Mouse (Mus musculus): ENCODE results near the gene Sult5a1.
A peak's percentile ranks its signal among the peaks of the same experiment; 100 is the strongest.
"Not testable (repeated sequence)": the region's sequence is repeated elsewhere in the genome, so short reads cannot be mapped to it uniquely, and the experiment has no call there.

The Sult5a1 gene

DNA sequence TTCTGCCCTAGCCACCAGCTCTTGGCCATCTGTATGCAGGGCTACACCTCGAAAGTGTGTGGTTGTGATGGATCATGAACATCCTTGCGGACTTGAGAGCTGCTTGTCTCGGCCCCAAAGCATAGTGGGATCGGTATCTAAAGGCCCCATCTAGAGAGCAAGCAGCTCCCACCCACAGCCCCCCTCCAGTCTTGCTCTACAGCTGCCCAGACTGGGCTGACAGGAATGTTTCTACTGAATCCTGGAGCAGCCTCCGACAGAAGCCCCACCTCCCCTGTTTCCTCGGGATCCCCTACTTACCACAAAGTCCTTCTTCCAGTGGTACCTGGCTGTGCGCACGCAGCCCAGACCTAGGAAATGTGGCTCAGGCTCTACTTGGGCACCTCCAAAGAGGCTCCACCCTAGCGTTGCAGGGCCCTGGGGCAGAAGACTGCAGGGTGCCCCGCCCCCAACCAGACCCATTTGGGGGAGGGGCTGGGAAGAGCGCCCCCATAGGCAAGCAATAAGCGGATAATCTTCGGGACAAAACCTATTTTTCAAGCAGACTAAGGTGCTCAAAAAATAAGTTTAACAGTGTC, at the start of gene Sult5a1:
Sult5a1 (minus strand) TSS at position 428 of the 578 bp plus-strand sequence.
- DNase-seq = peak; percentile 42

DNA sequence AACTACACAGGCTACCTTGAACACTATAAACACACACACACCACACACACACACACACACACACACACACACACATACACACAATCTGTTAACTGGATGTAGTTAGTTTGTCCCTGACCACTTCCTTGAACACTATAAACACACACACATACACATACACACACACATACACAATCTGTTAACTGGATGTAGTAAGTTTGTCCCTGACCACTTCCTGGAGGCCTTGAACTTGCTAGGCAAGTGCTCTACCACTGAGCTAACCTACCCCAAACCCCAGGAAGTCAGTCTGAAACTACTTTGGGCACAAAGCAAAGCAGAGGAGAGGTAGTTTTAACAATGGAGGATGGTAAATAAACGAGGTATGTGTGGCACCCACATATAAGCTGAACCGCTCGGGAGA, 45.5 kb upstream of the Sult5a1 start:
- DNase-seq = no peak

DNA sequence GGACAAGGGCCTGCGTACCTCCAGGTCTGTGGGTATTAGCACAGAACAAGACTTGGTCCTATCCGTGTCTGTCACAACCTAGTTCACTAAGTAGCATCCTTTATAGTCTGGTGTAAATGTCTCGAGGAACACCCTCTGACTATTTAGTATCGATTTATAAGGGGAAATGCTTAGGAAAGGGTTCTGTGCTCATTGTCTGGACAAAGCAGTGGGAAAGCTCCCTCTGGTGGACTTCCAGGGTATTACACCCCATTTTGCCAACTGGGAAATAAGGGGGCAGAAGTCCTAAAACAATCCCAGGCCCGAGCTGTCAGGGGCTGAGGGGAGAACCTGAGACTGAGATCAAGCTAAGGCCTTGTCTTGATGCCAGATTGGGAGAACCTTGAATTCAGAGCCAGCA, 44.2 kb upstream of the Sult5a1 start:
- peak; percentile 83 for DNase-seq

DNA sequence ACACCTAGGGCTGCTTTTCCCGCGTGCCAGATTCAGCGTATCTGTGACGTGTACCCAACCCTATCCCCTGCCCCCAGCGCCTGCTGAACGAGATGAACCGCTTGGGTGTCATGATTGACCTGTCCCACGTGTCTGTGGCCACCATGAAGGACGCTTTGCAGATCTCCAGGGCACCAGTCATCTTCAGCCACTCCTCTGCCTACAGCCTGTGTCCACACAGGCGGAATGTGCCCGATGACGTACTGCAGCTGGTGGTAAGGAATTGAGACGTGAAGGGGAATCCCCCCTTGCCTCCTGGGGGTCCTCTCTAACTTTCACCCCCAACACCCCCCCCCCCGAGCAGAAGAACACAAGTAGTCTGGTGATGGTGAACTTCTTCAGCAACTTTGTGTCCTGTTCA, 41.7 kb upstream of the Sult5a1 start:
- DNase-seq = no peak

DNA sequence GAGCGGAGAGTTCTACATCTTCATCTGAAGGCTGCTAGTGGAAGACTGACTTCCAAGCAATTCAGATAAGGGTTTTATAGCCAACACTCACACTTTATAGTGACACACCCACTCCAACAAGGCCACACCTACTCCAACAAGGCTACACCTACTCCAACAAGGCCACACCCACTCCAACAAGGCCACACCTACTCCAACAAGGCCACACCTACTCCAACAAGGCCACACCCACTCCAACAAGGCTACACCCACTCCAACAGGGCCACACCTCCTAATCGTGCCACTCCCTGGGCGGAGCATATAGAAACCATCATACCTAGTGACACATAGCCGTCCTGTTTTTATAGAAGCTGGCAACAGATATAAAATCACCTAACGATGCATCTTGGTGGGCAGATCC, 38.9 kb upstream of the Sult5a1 start:
- not testable (repeated sequence) for DNase-seq

DNA sequence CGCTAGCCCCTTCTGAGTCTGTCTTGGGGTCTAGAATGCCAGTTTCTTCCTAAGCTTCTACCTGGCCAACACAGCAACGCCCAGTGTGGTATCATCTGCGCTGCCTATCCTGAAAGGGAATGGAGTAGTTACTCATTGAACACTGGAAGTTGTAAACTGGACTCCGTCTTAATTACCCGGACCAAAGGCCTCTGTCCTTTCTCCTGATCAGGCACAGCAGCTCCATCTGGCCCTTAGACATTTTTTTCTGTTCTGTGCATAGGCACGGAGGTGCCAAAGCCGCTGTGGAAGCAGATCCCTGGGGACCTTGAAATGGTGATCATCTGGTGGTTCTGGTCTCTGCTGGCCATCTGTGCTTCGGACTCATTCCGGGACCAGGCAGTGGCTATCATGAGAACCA, 35.7 kb upstream of the Sult5a1 start:
- DNase-seq = no peak

DNA sequence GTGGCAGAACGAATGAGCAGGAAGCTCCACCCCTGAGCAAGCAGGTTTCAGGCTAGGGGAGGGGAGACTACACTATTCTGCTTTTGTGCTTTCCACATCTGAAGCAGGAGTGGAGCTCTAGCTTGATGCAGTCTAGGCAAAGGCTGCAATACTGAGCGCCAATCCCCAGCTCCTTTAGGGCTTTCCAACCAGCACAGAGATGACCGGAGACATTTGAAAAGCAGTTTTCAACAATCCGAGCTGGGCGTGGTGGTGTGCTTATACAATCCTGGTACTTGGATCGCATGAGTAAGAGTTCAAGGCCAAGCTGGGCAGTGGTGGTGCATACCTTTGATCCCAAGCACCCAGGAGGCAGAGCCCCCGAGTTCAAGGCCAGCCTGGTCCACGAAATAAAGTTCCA, 33.8 kb upstream of the Sult5a1 start:
- no peak for DNase-seq

DNA sequence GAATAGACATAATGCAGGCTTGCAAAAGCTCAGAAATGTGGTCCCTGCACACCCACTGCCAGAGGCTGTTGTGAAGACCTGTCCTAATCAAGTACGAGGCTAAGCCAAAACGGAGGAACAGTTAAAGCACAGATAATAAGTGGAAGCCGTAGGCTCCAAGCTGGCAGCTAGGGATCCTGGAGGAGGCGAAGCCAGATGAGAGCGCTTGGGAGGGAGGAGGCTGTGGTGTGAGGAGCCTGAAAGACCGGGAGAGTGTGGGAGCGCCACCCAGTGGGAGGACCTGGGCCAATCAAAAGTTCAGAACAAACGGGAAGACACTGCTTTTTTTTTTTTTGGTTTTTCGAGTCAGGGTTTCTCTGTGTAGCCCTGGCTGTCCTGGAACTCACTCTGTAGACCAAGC, 32.6 kb upstream of the Sult5a1 start:
- DNase-seq = peak; percentile 89

DNA sequence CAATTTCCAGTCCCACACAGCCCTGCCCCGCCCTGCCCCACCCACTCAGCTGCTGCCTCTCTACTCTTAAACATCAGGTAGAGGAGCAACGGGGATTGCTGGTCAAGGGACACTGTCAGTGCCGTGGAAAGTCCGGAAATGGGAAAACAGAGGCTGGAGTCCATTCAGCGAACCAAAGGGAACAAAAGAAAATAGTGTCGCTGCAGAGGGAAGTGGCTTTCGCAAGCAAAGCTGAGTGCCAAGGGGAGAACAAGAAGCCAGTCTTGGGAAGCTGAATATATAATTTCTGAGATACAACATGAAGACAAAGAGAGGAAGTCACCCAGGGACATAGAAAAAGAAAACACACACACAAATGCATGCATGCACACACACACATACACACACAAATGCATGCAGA, 30.7 kb upstream of the Sult5a1 start:
- no peak for DNase-seq

DNA sequence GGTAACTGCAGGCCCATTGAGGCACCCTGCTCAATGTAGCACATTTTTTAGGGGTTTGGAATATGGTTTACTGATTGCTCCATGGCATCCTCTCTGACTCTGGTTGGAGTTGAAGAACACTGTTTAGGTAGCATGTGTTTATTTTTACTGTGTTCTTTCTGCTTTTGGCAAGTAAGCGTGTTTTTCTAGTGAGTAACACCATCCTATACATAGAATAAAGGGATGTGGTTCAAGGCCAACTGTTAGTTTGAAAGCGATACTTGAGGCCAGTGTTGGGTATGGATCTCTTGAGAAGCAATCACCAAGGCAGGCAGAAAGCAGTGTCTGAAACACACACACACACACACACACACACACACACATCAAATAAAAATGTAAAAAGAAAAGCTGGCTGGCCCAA, 29.9 kb upstream of the Sult5a1 start:
- no peak for DNase-seq

DNA sequence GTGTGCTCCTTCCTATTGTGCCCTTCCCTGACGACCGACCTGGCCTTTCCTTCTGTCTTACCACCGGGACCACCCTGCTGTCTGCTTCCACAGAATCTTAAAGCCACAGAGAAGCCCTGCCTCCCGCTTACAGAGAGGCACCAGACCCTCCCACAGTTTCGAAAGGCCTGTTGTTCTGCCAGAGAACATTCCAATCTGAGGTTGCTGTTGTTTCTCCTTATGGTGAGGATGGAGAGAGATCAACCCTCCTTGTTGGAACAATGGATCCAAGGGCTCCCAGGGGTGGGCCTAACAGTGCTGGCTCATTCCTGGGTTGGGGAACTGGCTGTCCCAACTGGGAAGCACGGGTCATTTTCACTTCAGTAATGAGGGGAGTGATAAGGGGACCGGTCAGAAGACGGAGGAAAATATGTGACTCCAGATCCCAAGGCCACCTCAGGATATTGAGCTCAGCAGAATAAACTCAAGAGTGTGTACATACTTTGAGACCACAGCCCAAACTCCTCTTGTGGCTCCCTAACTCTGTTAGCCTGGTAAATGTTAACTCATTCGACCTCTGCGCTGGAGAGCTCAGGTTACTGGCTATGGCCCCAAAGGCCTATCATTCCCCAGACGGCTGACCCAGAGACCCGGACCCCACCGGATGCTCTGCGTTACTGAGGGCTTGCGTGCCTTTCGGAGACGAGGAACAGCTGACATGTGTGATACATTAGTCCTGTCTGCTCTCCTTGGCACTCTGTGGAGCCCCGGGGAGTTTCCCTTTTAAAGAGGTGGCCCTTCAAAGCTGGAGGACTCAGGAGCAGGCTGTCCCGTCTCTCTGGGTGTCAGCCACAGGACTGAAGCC, 27.7 kb upstream of the Sult5a1 start, which contains the start of gene Dpep1:
Dpep1 (plus strand) TSS at position 677 of the 844 bp plus-strand sequence.
- peak; percentile 76 for DNase-seq

DNA sequence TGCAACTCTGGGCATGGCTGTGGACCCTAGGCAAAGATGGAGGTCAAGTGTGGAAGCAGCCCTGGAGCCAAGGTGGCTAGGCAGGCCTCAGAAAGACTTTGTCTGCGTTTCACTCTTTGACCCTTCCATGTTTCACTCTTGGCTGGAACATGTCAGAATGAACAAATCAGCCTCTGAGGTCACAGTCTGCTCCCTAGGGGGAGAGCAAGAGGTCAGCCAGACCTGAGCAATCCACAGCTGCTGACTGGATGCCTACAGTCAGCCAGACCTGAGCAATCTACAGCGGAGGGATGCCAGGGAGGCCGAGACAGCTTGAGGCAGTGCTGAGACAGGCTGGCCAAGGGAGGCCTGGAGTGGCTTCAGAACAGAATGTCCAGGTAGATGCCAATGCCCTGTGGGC, 23.3 kb upstream of the Sult5a1 start:
- peak; percentile 77 for DNase-seq

DNA sequence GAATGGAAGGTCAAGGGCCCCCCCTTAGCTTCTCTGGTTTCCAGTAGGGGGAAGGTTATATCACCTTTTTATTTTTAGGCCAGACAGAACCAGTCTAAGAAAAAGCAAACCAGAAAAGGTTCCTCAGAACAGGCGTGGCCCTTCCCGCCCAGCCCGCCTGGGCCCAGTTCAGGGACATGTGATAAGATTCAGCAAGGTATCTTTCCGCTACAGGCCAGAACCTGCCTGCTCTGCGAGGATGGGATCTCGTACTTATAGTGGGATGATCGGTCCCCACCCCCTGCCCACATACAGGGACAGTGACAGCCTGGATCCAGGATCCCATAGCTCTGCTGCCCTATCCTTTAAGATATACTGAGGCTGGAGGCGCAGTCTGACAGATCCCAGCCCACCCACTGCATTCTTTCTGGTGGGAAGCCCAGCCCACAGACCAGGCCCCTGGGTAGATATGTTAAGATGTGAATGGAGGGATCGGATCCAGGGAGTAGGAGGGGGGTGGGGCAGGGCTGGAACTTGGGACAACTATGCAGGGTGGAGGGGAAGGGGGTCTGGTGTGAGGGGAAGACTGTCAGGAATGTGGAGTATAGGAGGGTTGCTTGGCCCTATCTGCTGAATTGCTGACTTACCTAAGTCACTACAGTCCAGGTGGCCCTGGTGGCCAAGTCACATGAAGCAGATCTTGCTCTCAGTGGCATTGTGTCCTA, 1.9 kb downstream of the Sult5a1 start:
- no peak for DNase-seq

DNA sequence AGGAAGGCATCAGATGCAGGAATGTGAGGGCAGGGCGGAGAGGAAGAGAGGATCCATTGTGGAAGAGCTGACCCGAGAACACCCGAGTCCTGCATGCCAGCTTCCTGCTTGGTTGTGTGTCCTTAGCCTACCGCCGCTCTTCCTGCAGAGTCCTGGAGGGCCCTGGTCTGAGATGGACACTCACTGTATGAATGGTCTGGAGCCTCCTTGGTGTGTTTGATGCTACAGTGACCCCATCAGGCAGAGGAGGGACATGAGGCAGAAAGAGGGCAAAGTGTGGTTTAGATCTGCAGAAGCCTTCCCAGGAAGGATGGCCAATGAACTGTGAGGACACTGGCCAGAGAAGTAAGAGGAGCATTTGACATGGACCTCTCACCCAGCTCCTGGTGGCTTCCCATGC, 2.9 kb downstream of the Sult5a1 start:
- no peak for DNase-seq

DNA sequence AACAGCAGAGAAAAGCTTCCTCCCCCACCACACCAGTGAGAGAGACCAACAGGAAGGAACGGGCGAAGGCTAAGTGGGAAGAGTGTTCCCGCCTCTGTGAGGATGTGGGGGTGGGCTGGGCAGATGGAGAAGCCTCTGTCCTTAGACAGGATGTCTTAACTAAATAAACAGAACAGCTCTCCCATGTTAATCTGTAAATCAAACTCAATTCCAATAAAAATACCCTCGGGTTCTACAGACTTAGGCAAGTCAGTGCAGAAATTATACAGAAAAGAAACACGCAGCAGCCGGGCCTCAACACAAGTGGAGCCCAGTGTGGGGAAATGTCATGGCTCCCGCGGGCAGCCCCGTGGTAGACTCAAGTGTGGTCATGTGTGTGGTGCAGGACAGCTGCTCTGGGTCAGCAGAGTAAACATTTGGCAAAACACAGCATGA, 7.4 kb downstream of the Sult5a1 start:
- no peak for DNase-seq

DNA sequence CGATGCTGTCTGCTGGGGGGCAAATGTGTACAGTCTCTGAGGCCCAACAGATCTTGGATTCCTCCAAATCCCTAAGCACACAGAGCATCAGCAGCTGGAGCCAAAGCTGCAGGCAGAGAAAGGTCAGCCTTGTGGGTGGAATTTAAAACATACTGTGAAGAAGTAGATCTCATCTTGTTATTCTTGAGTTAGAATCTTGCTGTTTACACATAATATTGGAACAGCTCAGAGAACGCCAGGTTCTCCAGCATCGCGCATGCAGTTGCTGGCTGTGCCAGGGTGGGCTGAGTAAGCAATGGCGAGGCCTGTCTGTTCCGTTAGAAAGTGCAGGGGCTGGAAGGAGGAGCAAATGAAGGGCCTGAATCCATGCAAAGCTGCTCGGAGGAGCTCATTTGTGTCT, 11.7 kb downstream of the Sult5a1 start:
- no peak for DNase-seq

DNA sequence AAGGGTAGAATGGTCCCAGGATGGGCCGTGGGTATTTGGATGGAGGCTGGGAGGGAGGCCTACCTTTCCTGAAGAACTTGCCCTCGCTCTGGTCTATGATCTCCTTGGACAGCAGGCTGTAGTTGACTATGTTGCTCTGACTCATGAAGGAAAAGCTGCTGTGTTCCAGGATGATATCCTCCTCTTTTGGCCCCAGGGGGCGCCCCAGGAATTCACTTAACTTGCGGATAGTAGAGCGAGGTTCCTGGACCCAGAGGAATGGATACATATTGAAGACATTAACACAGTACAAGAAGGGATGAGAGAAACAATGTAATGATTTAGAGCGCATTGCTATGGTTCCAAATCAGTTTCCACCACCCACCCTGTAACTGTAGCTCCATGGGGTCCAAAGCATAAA, 12.8 kb downstream of the Sult5a1 start:
- DNase-seq = peak; percentile 80

DNA sequence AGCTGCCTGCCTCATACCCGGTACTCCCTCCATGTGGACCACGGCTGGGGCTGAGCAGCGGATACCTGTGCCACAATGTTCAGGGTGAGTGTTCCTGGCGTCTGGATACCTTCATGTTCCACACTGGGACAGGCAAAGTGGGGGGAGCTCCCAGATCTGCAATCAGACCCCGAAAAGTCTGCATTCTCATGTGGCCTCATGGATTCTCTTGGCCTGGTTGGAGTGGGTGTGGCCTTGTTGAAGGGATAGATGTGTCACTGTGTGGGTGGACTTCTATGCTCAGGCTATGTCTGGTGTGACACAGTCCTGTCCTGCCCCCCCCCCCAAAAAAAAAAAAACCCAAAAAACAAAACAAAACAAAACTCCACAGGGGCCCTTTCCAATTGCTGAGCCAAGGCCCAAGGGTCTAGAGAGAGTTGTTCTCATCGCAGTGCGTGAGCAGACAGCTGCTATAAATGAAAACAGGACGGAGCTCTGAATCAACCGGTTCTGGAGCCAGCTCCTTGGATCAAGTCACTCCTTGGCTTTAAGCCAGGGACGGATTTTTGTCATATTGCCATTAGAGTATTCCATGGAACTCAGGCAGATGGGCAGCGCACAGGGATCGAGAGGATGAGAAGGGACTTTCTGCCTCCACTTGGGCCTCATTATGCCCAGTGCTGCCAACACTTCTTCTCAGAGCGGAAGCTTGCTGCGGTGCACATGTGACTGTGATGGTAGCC, 16.2 kb downstream of the Sult5a1 start:
- no peak for DNase-seq

DNA sequence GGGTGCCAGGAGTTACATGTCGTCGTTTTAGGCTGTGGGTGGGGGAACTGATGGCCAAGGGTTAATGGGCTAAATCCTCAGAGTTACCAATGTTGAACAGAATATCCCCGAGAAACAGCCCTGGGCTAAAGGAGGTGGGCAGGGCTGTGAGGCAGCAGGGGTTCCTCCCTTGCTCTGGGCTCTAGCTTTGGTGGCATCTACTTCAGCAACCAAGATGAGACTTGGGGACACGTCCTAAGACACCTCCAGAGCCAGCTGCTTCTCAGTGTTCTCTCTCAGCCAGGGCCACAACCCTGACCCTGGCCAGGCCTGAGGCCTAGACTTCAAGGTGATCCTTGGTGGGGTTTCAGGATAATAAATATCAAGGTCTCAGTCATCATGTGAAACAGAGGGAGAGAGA, 19.4 kb downstream of the Sult5a1 start:
- DNase-seq = no peak

DNA sequence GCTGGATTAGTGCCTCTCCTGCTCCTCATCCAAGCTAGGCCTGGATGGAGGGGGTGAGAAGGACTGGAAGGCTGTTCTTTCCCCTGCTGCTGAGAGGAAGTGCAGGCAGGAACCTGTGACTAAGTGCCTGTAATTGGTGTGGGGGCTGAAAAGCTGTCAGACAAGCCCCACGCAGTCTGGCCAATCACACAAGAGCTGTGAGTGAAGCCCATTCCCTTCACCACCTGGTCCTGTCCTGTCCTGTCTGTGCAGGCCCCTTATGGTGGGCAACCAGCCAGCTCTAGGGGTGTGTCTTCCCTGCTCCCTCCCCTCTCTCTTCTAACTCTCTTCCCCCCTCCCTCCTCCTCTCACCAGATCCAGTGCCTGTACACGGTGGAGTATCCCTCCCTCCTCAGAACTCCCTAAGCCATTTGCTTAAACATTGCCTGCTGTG, 20.5 kb downstream of the Sult5a1 start:
- DNase-seq = peak; percentile 71

DNA sequence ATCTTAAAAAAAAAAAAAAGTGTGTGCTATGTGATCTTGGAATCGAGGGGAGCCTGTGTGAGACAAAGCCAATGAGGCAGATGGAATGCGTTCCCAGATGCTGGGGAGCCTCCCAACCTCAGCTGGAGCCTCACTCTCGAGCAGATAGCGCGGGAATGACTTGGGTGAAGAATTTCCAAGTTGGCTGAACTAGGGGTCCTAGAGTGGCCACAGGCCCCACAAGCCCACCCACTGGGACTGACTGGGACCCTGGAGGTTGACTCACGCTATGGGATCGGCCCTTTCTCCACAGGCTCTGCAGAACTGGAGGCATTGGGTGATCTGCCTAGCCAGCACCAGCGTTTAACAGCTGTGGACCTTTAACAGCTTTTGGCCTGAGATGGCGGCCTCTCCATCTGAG, 21.8 kb downstream of the Sult5a1 start:
- DNase-seq = no peak

DNA sequence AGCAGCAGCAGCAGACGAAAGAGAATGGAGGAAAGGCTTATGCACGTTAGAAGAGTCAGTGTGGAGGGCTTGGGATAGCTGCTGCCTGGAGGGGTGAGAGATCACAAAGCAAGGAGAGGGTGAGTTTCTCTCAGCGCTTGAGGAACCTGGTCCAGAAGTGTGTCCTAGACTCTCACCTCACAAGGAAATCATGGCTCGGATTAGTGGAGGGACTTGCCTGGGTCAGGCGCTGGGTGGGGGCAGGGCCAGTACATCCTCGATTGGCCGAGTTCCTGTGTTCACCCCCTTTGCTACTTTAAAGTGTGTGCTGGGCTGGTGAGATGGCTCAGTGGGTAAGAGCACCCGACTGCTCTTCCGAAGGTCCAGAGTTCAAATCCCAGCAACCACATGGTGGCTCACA, 22.3 kb downstream of the Sult5a1 start:
- no peak for DNase-seq

DNA sequence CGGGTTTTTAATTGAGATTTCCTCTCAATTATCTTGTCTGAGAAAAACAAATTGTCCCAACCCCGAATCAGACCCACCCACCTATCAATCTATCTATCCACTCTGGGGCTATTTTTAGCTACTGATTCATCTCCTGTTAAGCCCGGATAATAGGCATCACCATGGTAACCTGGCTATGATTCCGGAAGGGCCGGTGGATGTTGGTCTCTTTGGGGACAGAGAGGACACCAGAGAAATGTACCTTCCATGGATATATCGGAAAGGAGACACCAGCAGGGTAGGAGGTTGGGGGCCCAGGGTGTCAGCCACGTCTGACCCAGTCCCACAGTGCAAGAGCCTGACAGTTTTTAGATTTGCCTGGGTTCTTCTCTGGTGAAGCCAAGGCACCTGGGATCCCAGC, 22.7 kb downstream of the Sult5a1 start:
- DNase-seq = peak; percentile 60
